Mouse (Mus musculus) neural tube, embryonic 11.5 days (tissue): ENCODE results near the gene Fbxw21. TPM values are rescaled to one million over a fixed set of nuclear protein-coding genes. Genes with fewer than 3 reads are reported as not detected.

Experiments
- ATAC-seq: fragments of 200-750 bp; cut with Nextera tagmentation; 2 replicates; pipeline ENCODE4 v1.8.0; 2017; ENCODE audit warnings: moderate number of reproducible peaks, mild to moderate bottlenecking, moderate TSS enrichment, moderate library complexity; ENCODE audit not compliant: insufficient read depth, low FRiP score, low TSS enrichment
- DNase-seq: peaks from one replicate; pipeline ENCODE4 v3.0.0-alpha.2; 2015; ENCODE audit warnings: low spot score
- H3K27ac ChIP-seq: fragments of 300-500 bp; sonication (generic); 2 replicates; pipeline ENCODE4 v1.5.1; 2014; ENCODE audit warnings: low read depth, mild to moderate bottlenecking, low read length
- H3K27me3 ChIP-seq: fragments of 300-500 bp; sonication (generic); 2 replicates; pipeline ENCODE4 v1.6.1; 2014; ENCODE audit warnings: mild to moderate bottlenecking, low read length, mixed read lengths; ENCODE audit not compliant: control insufficient read depth, insufficient read depth
- H3K36me3 ChIP-seq: fragments of 300-500 bp; sonication (generic); 2 replicates; pipeline ENCODE4 v1.6.1; 2014; ENCODE audit warnings: mild to moderate bottlenecking, low read length, moderate library complexity, mixed read lengths; ENCODE audit not compliant: control insufficient read depth, insufficient read depth
- H3K4me1 ChIP-seq: fragments of 300-500 bp; sonication (generic); 2 replicates; pipeline ENCODE4 v1.6.1; 2014; ENCODE audit warnings: low read length, mixed read lengths; ENCODE audit not compliant: control insufficient read depth, insufficient read depth
- H3K4me2 ChIP-seq: fragments of 300-500 bp; sonication (generic); 2 replicates; pipeline ENCODE4 v1.6.1; 2014; ENCODE audit warnings: low read depth, mild to moderate bottlenecking, moderate library complexity
- H3K4me3 ChIP-seq: fragments of 300-500 bp; sonication (generic); 2 replicates; pipeline ENCODE4 v1.5.1; 2014; ENCODE audit warnings: low read depth, low read length
- H3K9ac ChIP-seq: fragments of 300-500 bp; sonication (generic); 2 replicates; pipeline ENCODE4 v1.6.1; 2014; ENCODE audit warnings: mild to moderate bottlenecking, low read length
- H3K9me3 ChIP-seq: fragments of 300-500 bp; sonication (generic); 2 replicates; pipeline ENCODE4 v1.6.1; 2016; ENCODE audit warnings: low read length; ENCODE audit not compliant: control insufficient read depth
- WGBS: fragments of 180-500 bp; shearing (Covaris S2); extraction: QIAGEN DNeasy Blood & Tissue Kit; methylation state at CpG from one replicate; pipeline ENCODE4 v1.1.7; 2014; 5-methylcytosine and 5-hydroxymethylcytosine counted together
- polyA plus RNA-seq: library from polyadenylated mRNA; unstranded; fragments of >200 nt; fragmentation: Nextera tagmentation; extraction: Ambion mirVana; gene quantifications from 2 replicates; pipeline ENCODE4 v1.2.1, GENCODE M21; 2014

The Fbxw21 gene
- polyA plus RNA-seq, 1 experiment from 2014 or later = not detected

DNA sequence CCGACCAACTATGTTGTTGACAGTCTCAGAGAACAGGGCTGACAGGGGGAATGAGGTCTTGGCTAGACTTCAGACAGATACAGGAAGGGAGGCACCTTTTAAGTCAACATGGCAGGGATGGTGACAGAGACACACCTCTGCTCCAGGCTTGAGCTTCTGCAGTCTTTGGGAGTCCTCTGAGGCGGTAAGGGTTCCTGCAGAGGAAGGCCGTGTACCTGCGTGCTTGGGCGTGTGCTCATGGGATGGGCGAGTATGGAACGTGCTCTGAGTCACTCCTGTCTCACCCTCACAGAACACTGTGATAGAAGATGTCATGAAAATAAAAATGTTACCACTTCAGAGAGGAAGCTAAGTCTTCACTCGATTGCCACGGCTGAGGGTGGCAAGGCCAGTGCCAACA, 42.3 kb downstream of the Fbxw21 start:
- Histone ChIP-seq H3K4me3 (no peak overlapping the region), H3K9ac (no peak overlapping the region), H3K9me3 (no peaks in the 10 kb centered on the region), H3K27me3 (no peaks in the 10 kb centered on the region), H3K36me3 (peaks cover 25% of the 10 kb centered on the region), H3K4me2 (no peak overlapping the region), H3K4me1 (no peaks in the 10 kb centered on the region), H3K27ac (no peak overlapping the region)
- WGBS = 92% methylated on average over 9 of the region's 9 CpGs
- no peak for DNase-seq
- no peak for ATAC-seq

GRCm38 (mm10) chr9:109118106-109118505, 43.7 kb downstream of the Fbxw21 start:
- H3K9ac ChIP-seq = no peak overlapping the region
- WGBS = 92% methylated on average over 4 of the region's 4 CpGs
- ATAC-seq = no peak
- peaks cover 30% of the 10 kb centered on the region for H3K36me3 ChIP-seq
- H3K9me3 ChIP-seq = no peaks in the 10 kb centered on the region
- no peak overlapping the region for H3K4me3 ChIP-seq
- H3K4me2 ChIP-seq = no peak overlapping the region
- H3K4me1 ChIP-seq = no peaks in the 10 kb centered on the region
- H3K27me3 ChIP-seq = no peaks in the 10 kb centered on the region
- no peak overlapping the region for H3K27ac ChIP-seq
- no peak for DNase-seq

- DNase-seq = no peak
- no peak overlapping the region for H3K4me2 ChIP-seq
- H3K9ac ChIP-seq = no peak overlapping the region
- 95% methylated on average over 10 of the region's 10 CpGs for WGBS
- H3K4me1 ChIP-seq = no peaks in the 10 kb centered on the region
- H3K27me3 ChIP-seq = no peaks in the 10 kb centered on the region
- H3K36me3 ChIP-seq = peaks cover 36% of the 10 kb centered on the region
- H3K9me3 ChIP-seq = no peaks in the 10 kb centered on the region
- no peak overlapping the region for H3K27ac ChIP-seq
- no peak for ATAC-seq
- H3K4me3 ChIP-seq = no peak overlapping the region
These were observed 45.6 kb downstream of the Fbxw21 start for GRCm38 (mm10) chr9:109116205-109116604.

- Histone ChIP-seq H3K4me2 (no peak overlapping the region), H3K27me3 (no peaks in the 10 kb centered on the region), H3K4me3 (no peak overlapping the region), H3K9me3 (no peaks in the 10 kb centered on the region), H3K36me3 (peaks cover 41% of the 10 kb centered on the region), H3K27ac (no peak overlapping the region), H3K4me1 (no peaks in the 10 kb centered on the region), H3K9ac (no peak overlapping the region)
- no peak for DNase-seq
- ATAC-seq = no peak
- 81% methylated on average over 7 of the region's 7 CpGs for WGBS
These were observed 47.0 kb downstream of the Fbxw21 start for GRCm38 (mm10) chr9:109114871-109115270.

DNA sequence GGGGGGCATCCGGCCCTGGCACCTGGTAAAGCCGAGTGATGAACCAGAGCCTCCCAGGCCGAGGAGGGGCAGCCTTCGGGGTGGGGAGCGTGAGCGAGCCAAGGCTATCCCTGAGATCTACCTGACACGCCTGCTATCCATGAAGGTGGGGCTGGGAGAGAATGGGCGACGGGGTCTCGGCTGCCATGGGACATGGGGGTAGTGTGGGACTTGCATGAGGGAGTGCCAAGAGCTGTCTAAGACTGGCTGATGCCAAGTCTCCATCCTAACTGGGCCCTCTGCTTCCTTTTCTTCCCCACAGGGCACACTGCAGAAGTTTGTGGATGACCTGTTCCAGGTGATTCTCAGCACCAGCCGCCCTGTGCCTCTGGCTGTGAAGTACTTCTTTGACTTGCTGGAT, 47.6 kb downstream of the Fbxw21 start:
- H3K4me2 ChIP-seq = no peak overlapping the region
- no peak overlapping the region for H3K27ac ChIP-seq
- no peak overlapping the region for H3K9ac ChIP-seq
- no peak for ATAC-seq
- no peaks in the 10 kb centered on the region for H3K9me3 ChIP-seq
- H3K4me3 ChIP-seq = no peak overlapping the region
- 96% methylated on average over 11 of the region's 11 CpGs for WGBS
- H3K27me3 ChIP-seq = no peaks in the 10 kb centered on the region
- H3K4me1 ChIP-seq = no peaks in the 10 kb centered on the region
- no peak for DNase-seq
- H3K36me3 ChIP-seq = peaks cover 43% of the 10 kb centered on the region

GRCm38 (mm10) chr9:109113331-109113730, 48.5 kb downstream of the Fbxw21 start:
- Histone ChIP-seq H3K27ac (no peak overlapping the region), H3K9ac (no peak overlapping the region), H3K4me2 (no peak overlapping the region), H3K9me3 (no peaks in the 10 kb centered on the region), H3K27me3 (no peaks in the 10 kb centered on the region), H3K4me3 (no peak overlapping the region), H3K4me1 (no peaks in the 10 kb centered on the region), H3K36me3 (peaks cover 46% of the 10 kb centered on the region)
- ATAC-seq = no peak
- WGBS = 90% methylated on average over 8 of the region's 8 CpGs
- no peak for DNase-seq

GRCm38 (mm10) chr9:109111591-109111990, 50.2 kb downstream of the Fbxw21 start:
- Histone ChIP-seq H3K4me1 (no peaks in the 10 kb centered on the region), H3K9me3 (no peaks in the 10 kb centered on the region), H3K9ac (no peak overlapping the region), H3K27ac (no peak overlapping the region), H3K4me2 (no peak overlapping the region), H3K4me3 (no peak overlapping the region), H3K36me3 (peaks cover 46% of the 10 kb centered on the region), H3K27me3 (no peaks in the 10 kb centered on the region)
- DNase-seq (peak; percentile 8), ATAC-seq (no peak)
- 91% methylated on average over 9 of the region's 9 CpGs for WGBS

DNA sequence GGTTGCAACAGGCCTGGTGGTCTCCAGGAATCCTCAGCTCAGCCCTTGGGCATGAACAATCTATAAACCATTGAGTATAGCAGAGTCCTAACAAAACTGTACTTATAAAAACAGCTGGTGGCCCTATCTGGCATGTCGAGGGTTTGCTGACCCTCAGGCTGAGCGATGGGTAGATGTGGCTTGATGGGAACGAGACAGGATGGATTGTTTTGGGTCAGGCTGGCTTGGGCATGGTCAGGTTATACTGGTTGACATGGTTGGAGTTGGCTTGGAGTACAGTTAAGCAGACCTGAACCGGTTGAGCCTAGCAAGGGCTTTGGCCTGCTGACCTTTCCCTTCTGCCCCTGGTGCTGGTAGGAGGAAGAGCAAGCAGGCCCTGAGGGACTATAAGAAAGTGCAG, 50.7 kb downstream of the Fbxw21 start:
- 88% methylated on average over 4 of the region's 4 CpGs for WGBS
- H3K36me3 ChIP-seq = peaks cover 46% of the 10 kb centered on the region
- no peak for ATAC-seq

GRCm38 (mm10) chr9:109110240-109110639, 51.6 kb downstream of the Fbxw21 start:
- H3K4me3 ChIP-seq = no peak overlapping the region

More for the DNA sequence above, 50.7 kb downstream of the Fbxw21 start:
- H3K4me3 ChIP-seq = no peak overlapping the region
- no peaks in the 10 kb centered on the region for H3K27me3 ChIP-seq
- no peak overlapping the region for H3K4me2 ChIP-seq
- DNase-seq = peak; percentile 6
- no peak overlapping the region for H3K27ac ChIP-seq
- H3K4me1 ChIP-seq = no peaks in the 10 kb centered on the region
- H3K9me3 ChIP-seq = no peaks in the 10 kb centered on the region
- no peak overlapping the region for H3K9ac ChIP-seq

More at GRCm38 (mm10) chr9:109110240-109110639, 51.6 kb downstream of the Fbxw21 start:
- DNase-seq = peak; percentile 4
- H3K36me3 ChIP-seq = peaks cover 45% of the 10 kb centered on the region
- ATAC-seq = no peak
- 94% methylated on average over 11 of the region's 11 CpGs for WGBS
- no peaks in the 10 kb centered on the region for H3K27me3 ChIP-seq
- H3K4me1 ChIP-seq = no peaks in the 10 kb centered on the region
- H3K27ac ChIP-seq = no peak overlapping the region
- H3K9ac ChIP-seq = no peak overlapping the region
- no peaks in the 10 kb centered on the region for H3K9me3 ChIP-seq
- no peak overlapping the region for H3K4me2 ChIP-seq
